Mouse (Mus musculus) thymus, adult 2 months (tissue): ENCODE results near the gene Dram1.

Experiments used
- CTCF ChIP-seq: fragments of 200-500 bp; IDR thresholded peaks from 2 replicates; pipeline ENCODE4 v1.5.1; 2012; ENCODE audit warnings: mild to moderate bottlenecking, control low read depth, low read length, moderate library complexity, borderline replicate concordance; ENCODE audit not compliant: control insufficient read depth, poor library complexity, insufficient read depth; ENCODE audit errors: extremely low read depth
- POLR2A ChIP-seq: fragments of 200-500 bp; IDR thresholded peaks from 2 replicates; pipeline ENCODE4 v1.6.1; 2012; ENCODE audit warnings: mild to moderate bottlenecking, low read length, control low read depth, moderate library complexity; ENCODE audit not compliant: control insufficient read depth, poor library complexity, insufficient read depth; ENCODE audit errors: extremely low read depth

- TF ChIP-seq POLR2A: no peak
- TF ChIP-seq CTCF: no peak
Observed at GRCm38 (mm10) chr10:88281699-88282098, 97.2 kb downstream of the Dram1 start.
